In genomic region chr16:24828207-24828803, GRCm38 (mm10) we compare ENCODE assay signal across 17 mouse cellular contexts.
"Had no signal": no experiment of that assay in that cellular context is flagged by ENCODE, and none has a peak within 500 bp of the region (broad histone marks: within the 10 kb centered on the region; RNA-seq: fewer than 3 reads in every experiment).

No protein-coding gene starts in this region.

- ATAC-seq: midbrain, embryonic 15.5 days had no signal

- H3K9me3 ChIP-seq: limb, embryonic 12.5 days; limb, embryonic 15.5 days; liver, embryonic 13.5 days; midbrain, embryonic 12.5 days; midbrain, embryonic 15.5 days; neural tube, embryonic 12.5 days; neural tube, embryonic 15.5 days; stomach, embryonic 15.5 days had no signal

- H3K27me3 ChIP-seq: limb, embryonic 12.5 days; limb, embryonic 15.5 days; liver, embryonic 13.5 days; midbrain, embryonic 12.5 days; midbrain, embryonic 15.5 days; neural tube, embryonic 12.5 days; neural tube, embryonic 15.5 days; stomach, embryonic 15.5 days had no signal

- H3K27ac ChIP-seq: kidney, postnatal 0 days; limb, embryonic 12.5 days; limb, embryonic 15.5 days; liver, embryonic 13.5 days; macrophage; midbrain, embryonic 12.5 days; midbrain, embryonic 15.5 days; neural tube, embryonic 12.5 days; neural tube, embryonic 15.5 days; stomach, embryonic 15.5 days had no signal

- H3K9ac ChIP-seq: limb, embryonic 12.5 days; limb, embryonic 15.5 days; liver, embryonic 13.5 days; midbrain, embryonic 12.5 days; midbrain, embryonic 15.5 days; neural tube, embryonic 12.5 days; neural tube, embryonic 15.5 days; stomach, embryonic 15.5 days had no signal

- H3K4me2 ChIP-seq: limb, embryonic 12.5 days; limb, embryonic 15.5 days; liver, embryonic 13.5 days; midbrain, embryonic 12.5 days; midbrain, embryonic 15.5 days; neural tube, embryonic 12.5 days; neural tube, embryonic 15.5 days; stomach, embryonic 15.5 days had no signal

- H3K36me3 ChIP-seq: limb, embryonic 12.5 days; limb, embryonic 15.5 days; liver, embryonic 13.5 days; midbrain, embryonic 12.5 days; midbrain, embryonic 15.5 days; neural tube, embryonic 12.5 days; neural tube, embryonic 15.5 days; stomach, embryonic 15.5 days had no signal

- H3K4me1 ChIP-seq: liver, embryonic 13.5 days; midbrain, embryonic 12.5 days; midbrain, embryonic 15.5 days; neural tube, embryonic 12.5 days; stomach, embryonic 15.5 days had no signal

- DNase-seq: kidney, adult 2 months; kidney, postnatal 25 days; left cerebral cortex, postnatal 4 days; liver, embryonic 13.5 days; lung, adult 2 months; lung, postnatal 14 days; retina, postnatal 1 day; thymus, postnatal 25 days had no signal

- H3K4me3 ChIP-seq: limb, embryonic 12.5 days; limb, embryonic 15.5 days; liver, embryonic 13.5 days; midbrain, embryonic 12.5 days; midbrain, embryonic 15.5 days; neural tube, embryonic 12.5 days; neural tube, embryonic 15.5 days; stomach, embryonic 15.5 days had no signal
